Mouse (Mus musculus) brain, adult 2 months (tissue): ENCODE measurements around the gene Dach1.

Source experiments
- DNase-seq: peaks from one replicate; pipeline ENCODE4 v3.0.0; 2011; ENCODE audit warnings: low read depth, low spot score

Gene Dach1

GRCm38 (mm10) chr14:98037175-98037574, 132.4 kb downstream of the Dach1 start:
- no peak for DNase-seq

DNA sequence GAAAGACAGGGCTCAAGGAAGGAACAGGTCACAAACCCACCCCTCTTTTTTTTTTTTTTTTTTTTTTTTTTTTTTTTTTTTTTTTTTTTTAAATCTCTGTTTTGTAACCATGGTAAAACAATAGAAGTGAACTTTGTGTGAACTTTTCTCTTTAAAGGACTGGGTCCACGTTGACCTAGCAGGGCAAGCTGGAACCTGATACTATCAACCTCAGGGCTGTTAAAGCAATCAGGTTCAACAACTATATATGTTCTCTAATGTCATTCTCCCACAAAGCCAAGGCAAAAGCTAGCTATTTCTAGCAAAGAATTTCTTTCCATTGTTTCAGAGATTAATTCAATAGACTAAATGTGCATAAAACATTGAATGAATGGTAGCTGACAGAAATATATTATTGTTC, 134.3 kb downstream of the Dach1 start:
- no peak for DNase-seq

DNA sequence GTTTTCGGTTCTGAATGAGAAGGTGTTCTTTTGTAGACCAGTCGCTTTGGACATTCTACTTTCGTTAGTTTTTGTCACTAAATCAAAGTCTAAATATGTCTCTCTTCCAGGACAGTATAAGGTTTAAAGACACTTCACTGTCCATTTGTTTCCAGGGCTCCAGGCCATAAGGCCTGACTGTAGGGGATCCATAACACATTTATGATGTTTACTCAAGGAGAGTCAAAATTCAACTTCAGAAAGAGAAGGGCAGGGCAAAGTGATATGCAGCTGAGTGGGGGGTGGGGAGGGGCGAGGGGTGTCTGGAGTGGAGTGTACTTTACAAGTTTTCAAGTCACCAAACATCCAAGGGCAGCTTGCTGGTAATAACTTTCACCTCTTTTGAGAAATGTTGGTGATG, 146.0 kb downstream of the Dach1 start:
- DNase-seq: no peak

DNA sequence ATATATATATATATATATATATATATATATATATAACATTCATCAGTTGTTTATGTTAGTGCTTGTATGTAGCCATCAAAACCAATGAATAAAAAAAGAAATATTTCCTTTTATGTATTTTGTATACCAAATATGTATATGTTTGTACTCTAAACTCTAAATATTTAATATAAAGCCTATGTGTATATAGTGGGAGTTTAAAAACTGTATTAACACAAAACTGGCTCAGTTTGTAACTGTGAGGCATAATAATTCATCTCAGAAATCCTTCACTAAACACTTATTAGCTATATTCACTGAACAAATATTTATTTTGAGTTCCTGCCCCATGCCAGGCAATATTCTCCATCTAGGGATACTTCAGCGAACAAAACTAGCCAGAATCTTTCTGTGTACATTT, 155.5 kb downstream of the Dach1 start:
- no peak for DNase-seq

GRCm38 (mm10) chr14:98008501-98008900, 161.1 kb downstream of the Dach1 start:
- DNase-seq: no peak

GRCm38 (mm10) chr14:98002021-98002680, 167.4 kb downstream of the Dach1 start:
- DNase-seq: peak; percentile 20

DNA sequence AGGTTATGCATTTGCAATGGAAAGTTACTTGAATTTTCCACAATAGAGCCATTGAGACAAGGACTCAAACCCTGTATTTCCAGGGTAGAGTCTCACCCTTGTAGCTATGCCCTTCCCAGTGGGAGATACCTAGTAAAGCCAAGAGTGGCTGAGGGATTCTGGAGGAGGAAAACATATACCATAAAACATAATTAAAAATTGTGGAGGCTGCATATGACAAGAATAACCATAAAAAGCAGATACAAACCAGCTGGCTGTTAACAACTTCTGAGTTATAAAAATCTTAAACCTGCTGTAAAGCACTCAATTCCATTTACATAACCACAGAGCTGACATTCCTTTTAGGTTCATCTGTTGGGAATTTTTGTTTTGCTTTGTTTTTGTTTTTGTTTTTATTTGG, 171.0 kb downstream of the Dach1 start:
- peak; percentile 29 for DNase-seq

GRCm38 (mm10) chr14:97983251-97983650, 186.3 kb downstream of the Dach1 start:
- DNase-seq: no peak

DNA sequence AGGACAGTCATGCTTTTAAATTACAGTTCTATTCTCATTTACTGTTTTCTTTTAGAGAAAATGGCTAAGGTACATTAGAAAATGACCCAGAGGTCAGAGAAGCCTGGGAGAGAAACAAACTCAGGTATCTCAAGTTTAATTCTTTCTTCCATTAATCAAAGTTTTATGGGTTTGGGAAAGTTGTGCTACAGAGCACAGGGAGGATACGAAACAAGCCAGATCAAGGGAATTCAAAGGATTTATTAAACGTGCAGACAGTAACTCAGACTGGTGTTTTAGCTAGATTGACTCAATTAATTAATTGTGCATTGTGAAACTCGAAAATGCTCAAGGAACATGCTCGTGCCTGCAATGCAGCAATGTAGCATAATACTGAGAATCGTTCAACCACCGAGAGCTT, 186.9 kb downstream of the Dach1 start:
- no peak for DNase-seq

DNA sequence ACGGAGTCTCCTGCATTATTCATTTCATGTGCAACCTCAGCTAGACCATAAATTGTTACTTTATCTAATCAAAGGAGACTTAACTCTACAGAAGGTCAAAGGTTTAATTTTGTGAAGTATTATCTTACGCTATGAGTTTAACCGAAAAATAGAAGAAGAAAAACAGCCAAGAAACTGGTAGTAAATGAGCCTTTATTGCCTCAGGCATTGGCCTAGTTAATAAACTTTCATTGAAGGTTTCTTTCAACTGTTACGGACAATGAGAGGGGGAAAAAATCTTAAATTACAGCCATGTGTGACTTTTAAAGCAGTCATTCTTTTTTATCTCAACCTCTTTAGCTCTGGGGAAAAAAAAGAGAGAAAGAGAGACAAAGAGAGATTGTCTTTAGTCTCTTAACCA, 188.7 kb downstream of the Dach1 start:
- no peak for DNase-seq

GRCm38 (mm10) chr14:97976091-97976490, 193.5 kb downstream of the Dach1 start:
- DNase-seq: no peak

DNA sequence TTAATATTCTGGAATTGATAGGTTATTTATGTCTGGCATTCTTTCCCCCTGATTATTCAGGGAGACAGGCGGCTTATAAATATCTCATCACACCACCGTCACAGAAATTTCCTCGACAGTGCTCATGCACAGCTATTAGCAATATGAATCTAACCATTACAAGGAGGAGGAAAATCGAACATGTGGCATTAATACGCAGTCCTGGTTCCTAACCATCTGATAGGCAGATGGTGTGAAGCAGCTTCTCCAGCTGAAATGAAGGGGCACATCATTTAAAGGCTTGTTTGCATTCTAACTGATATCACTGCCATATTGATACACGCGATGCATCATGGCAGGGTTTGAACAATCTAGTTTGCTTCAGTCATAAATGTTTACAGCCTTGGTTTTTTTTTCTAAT, 194.1 kb downstream of the Dach1 start:
- no peak for DNase-seq

DNA sequence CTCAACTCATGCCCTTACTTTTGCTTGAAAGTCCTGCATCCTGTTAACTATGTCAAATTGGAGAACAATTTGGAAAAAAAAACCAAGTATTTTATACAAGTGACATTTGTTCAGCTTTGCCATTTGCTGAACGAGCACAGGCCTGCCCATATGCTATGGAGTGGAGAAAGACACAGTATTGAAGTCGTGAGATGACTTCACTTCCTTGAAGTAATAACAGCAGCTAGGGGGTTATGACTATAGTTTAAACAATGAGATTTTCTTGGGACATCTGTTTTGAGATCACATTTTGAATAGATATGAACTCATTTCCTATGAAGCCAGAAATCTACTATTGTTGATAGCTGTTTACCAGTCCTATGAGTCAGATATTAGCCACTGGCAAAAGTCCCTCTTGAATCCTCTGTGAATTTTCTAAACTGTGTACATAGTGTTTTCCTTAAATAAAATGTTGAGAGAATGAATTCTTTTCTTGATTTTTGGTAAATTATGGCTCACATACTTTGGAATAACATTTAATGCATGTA, 205.0 kb downstream of the Dach1 start:
- DNase-seq: no peak

- DNase-seq: no peak
These were observed 205.9 kb downstream of the Dach1 start for GRCm38 (mm10) chr14:97963624-97964023.

- DNase-seq: no peak
These were observed 213.2 kb downstream of the Dach1 start for GRCm38 (mm10) chr14:97956356-97956755.

DNA sequence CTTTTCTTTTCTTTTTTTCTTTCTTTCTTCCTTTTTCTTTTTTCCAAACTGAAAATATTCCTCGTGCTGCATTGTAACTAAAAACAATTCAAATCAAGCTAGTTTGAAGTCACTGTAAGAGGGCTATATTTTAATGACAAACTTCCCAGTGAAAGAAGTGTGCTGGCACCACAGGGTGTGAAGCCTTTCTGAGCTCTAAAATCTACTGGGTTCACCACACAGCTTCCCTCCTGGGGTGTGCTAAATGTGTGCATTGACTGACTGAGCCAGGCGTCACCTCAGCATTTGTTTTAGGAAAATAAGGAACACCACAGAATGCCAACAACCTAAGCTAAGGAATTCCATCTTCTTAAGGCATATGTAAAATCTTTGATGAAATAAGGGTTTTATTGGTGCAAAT, 224.1 kb downstream of the Dach1 start:
- DNase-seq: no peak

- DNase-seq: no peak
These were observed 224.8 kb downstream of the Dach1 start for GRCm38 (mm10) chr14:97944643-97945268.

GRCm38 (mm10) chr14:97942361-97942760, 227.2 kb downstream of the Dach1 start:
- DNase-seq: no peak

GRCm38 (mm10) chr14:97896622-97897021, 272.9 kb downstream of the Dach1 start:
- DNase-seq: no peak

- DNase-seq: no peak
These were observed 287.6 kb downstream of the Dach1 start for GRCm38 (mm10) chr14:97881976-97882375.

DNA sequence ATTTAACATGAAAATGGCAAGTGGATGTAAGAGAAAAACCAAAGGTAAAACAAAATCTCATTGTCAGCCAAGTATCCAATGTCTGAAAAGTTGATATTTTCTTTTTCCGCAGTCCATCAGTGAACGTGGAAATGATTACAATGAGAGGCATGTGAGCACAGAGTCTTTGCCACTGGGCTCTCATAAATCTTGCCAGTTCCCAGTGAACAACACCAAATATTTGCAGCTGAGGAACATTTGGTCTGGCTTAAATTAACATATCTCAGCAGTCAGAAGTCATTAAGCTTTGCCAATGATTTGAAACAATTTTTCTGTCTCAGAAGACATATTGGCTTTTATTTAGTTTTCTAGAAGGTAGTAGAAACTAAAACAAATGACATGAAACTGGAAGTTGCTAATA, 298.6 kb downstream of the Dach1 start:
- DNase-seq: no peak

- DNase-seq: peak; percentile 9
These were observed 311.2 kb downstream of the Dach1 start for GRCm38 (mm10) chr14:97858384-97858783.

DNA sequence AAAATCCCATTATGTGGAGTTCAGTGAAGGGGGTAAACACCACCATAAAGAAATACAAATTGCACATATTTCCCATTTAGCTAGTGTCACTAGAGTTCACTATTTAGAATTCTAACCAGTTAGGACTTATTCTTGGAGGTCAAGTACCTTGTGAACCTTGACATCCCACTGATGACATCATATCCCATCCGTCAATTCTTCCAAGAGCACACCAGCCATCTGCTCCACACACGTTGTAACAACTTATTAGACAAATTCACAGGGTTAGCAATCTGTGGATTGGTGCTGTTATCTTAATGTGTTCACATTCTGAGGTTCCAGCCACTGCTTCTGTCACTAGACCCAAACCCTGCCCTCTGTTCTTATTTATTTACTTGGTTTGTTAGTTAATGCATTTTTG, 312.3 kb downstream of the Dach1 start:
- DNase-seq: no peak
